Mouse (Mus musculus): Measurements from ENCODE around the gene Pomgnt2.

DNA sequence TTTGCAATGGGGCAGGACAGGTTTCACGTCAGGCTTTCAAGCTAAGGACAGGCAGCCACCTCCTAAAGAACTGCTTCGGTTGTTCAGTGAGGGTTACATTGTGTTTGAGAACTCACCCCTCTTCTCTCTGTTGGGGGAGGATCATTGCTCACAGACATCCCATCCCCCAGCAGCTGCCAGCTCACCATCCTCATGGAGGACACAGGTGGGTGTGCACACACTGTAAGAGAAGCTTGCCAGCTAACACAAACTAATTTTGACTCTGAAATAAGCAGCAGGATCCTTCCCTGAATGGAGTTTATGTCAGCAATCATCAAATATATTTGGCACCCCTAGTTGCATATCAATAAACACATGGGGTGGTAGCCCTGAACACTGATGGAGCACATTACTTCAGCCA is 15.9 kb upstream of the Pomgnt2 start:
- TF ChIP-seq CTCF (IDR thresholded peaks at IDR 0.05; ENCODE audit: extremely low read depth, insufficient read depth, insufficient read length, insufficient replicate concordance): no peak
- TF ChIP-seq POLR2A (IDR thresholded peaks at IDR 0.05; ENCODE audit: low read depth, low read length): no peak

All from spleen, adult 2 months (tissue).